Mouse (Mus musculus): ENCODE measurements around the gene Gal3st1.
A peak's percentile ranks its signal among the peaks of the same experiment; 100 is the strongest.

- TF ChIP-seq POLR2A (IDR thresholded peaks at IDR 0.05; ENCODE audit: low read depth, low read length) (no peak), EP300 (IDR thresholded peaks at IDR 0.05; ENCODE audit: low read length) (no peak), CTCF (conservative IDR thresholded peaks at IDR 0.05 in 1 of 2, IDR thresholded peaks at IDR 0.05 in 1 of 2; ENCODE audit: low read depth in 2 of 2, low read length in 2 of 2) (0 out of 4 replicates have a peak, but pooled peaks of 1 of the 2 experiments have one; percentile 9), ZMIZ1 (IDR thresholded peaks at IDR 0.05; ENCODE audit: low read depth, low read length) (no peak), CHD2 (IDR thresholded peaks at IDR 0.05; ENCODE audit: low read length) (no peak), MAFK (IDR thresholded peaks at IDR 0.05; ENCODE audit: insufficient replicate concordance, low read length) (no peak), RCOR1 (conservative IDR thresholded peaks at IDR 0.05; ENCODE audit: low read depth, low read length) (no peak), SIN3A (IDR thresholded peaks at IDR 0.05; ENCODE audit: low read length) (no peak), JUND (conservative IDR thresholded peaks at IDR 0.05; ENCODE audit: low read depth, low read length) (no peak)
Measured at GRCm38 (mm10) chr11:3995511-3995910, 12.1 kb downstream of the Gal3st1 start.
